Mouse (Mus musculus) right cerebral cortex, adult 18-20 months (tissue): ENCODE results near the gene Ankrd55.

Experiments used
- DNase-seq: peaks from one replicate; pipeline ENCODE4 v3.0.0; 2022; ENCODE audit warnings: mixed read lengths

The Ankrd55 gene

DNA sequence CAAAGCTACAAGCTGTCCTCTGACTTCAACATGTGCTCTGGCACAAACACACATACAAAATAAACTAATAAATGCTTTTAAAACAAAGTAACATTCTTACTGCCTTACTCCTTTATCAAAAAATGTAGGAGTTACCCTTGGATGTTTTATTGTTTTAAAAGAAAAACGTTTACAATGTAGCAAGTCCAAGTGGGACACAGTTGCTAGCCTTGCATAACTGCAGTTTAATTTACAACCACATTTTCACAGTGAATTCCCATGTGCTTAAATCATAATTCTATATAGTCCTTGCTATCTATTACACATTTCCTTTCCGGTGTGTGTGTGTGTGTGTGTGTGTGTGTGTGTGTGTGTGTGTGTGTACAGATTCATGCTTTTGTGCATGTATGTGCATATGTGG is 57.3 kb downstream of the Ankrd55 start:
- DNase-seq, result no peak

DNA sequence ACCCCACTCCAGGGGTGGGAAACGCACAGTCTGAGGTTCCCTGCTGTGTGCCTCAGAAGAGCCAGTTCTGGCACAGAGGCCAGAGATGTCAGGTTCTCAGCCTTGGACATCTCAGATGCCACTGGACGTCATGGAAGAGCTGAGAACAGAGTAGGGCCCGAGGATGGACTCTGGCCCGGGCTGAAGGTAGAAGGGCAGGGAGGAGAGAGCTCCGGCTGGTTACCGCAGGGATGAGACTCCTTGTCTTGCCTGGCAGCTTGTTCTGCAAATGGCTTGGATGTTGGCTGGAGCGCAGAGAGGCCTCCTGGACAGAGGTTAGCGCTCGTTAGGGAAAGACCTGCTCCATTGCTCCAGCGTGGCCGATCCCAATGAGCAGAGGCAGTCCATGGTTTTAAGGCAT is 57.8 kb downstream of the Ankrd55 start:
- no peak for DNase-seq

DNA sequence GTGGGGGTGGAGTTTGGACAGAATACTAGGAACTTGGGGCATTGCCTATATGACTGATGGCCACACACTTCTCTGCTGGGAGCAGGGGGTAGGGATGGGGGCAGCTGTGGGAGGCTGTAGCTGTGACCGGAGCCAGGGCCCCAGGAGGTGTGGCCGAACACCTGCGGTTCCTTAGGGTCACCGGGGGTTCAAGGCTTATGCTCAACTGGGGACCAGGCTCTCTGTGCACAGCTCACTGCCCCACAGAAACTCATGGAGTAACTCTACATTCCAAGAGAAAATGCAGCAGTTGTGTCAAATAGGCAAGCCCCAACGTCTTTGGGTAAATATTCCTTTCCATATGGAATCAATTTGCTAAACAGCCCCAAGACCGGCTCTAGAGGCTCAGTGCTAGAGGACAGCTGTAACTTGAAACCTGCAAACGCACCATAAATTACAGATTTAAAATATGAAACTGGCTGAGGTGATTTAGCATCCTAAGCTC is 58.5 kb downstream of the Ankrd55 start:
- DNase-seq, result no peak

DNA sequence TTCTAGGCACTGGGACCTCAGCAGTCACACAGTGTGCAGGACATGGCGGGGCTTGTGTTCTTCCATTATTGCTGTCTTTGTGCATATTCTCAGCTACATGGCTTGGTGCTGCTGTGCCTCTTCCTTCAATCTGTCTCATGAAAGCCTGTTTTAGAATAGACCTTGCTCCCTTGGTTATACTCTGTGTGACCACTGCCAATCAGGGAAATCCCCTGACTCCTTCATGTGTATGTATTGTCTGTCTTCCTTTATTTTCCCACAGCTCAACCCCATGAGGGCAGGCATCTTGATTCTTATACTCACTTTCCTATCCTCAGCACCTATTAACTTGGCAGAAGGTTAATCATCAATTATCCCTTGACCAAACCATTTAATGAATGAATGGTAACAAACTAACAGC is 60.0 kb downstream of the Ankrd55 start:
- no peak for DNase-seq

DNA sequence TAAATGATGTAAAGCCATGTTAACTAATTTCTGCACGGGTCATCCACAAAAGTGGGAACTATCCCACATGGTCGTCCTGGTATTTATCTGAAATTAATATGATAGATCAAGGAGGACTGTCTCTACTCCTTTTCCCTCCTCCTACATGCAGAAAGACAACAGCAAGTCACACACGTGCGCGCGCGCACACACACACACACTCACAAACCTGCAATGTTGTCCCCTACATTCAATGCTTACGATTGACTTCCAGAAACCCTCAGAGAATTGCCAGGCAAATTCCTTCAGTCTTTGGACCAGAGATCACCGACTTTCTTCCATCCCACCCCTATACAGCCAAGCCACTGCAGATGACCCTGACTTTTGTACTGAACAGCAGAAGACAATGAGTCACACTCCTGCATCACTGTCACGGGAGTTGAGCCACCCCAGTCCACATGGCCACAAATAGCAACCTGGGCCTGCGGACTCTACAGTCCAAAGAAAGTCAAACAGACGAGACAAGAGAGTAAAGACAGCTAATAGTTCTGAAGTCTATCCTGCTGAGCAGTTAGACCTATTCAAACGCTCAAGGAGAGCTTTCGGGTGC is 60.7 kb downstream of the Ankrd55 start:
- no peak for DNase-seq

DNA sequence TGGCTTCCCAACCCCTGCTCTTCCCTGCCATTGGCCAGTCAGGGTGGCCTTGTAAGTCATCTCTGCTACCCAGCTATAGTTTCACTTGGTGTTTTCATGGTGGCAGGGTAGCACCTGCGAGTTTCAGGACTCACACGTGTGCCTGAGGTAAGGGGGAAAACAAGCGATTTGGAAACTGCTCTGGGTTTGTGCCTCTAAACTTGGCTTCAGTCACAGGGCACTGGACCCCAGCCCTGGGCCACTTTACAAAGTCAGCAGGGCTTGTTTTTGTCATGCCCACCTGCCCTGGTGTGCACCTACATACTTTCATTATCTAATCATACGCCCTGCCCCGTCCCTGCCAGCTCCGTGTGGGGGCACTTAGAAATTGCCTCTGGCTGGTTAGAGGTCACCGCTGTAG is 61.2 kb downstream of the Ankrd55 start:
- no peak for DNase-seq

DNA sequence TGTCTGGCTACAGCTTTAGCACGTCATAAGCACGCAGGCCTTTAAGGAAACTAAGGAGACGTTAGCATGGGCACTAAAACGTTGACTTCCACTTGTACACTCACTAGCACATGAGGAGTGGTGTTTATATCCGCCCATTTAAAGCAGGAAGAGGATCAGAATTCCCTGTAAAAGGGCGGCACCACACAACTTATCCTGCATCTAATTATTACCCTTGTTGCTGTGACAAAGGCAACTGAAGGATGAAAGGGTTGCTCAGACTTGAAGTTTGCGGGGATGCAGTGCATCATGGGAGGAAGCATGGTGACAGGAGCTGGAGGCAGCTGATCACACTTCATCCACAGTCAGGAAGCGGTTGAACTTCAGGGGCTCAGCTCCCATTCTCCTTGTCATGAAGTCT is 63.7 kb downstream of the Ankrd55 start:
- DNase-seq, result no peak

DNA sequence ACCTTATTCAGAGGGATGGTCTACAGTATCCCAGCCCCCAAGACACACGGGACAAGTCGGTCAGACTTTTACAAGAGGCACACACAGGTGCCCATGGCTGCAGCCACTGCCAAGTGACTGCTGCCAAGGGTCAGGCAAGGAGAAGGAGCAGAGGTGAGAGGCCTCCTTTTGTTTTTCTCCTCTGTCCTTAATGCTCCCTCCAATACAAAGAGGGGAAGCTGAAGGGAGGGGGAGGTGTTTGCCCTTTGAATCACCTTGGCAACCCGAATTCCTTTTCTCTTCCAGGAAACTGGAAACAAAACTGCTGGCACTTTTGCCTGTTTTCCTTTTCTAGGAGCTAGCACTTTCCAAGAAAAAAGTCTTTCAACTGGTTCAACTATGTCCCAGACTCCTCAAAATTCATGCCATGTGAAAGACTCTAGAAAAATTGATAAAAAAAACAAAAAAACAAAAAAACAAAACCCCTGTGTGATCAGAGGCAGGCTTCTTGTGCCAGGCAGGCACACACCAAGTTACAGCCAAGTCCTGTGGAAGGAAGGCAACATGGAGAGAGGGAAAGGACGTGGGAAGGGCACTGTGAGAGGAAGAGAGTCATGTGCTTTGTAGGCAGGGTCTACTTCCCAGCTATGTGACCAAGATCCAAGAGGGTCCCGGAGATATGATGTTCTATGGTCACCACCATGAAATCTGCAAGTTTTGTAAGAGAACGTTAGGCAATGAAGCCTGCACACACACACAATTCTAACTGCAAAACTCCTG is 66.0 kb downstream of the Ankrd55 start:
- DNase-seq, result no peak

DNA sequence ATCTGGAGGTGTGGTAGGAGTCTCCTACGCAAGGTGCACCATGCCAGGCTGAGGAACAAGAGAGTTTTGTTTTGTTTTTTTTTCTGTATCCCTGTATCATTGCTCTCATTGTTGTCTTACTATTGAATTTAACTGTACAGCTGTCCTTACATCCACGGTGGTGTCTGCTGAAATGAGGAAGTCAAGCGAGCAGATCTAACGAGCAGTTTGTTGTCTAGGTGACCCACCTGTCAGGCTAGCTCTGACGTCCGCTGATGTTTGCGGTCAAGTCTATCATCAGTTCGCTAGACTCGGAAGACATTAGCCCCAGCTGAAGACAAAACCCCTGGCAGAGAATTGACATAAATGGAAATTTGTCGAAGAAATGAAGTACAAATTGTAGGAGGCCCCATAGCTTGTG is 66.7 kb downstream of the Ankrd55 start:
- no peak for DNase-seq

DNA sequence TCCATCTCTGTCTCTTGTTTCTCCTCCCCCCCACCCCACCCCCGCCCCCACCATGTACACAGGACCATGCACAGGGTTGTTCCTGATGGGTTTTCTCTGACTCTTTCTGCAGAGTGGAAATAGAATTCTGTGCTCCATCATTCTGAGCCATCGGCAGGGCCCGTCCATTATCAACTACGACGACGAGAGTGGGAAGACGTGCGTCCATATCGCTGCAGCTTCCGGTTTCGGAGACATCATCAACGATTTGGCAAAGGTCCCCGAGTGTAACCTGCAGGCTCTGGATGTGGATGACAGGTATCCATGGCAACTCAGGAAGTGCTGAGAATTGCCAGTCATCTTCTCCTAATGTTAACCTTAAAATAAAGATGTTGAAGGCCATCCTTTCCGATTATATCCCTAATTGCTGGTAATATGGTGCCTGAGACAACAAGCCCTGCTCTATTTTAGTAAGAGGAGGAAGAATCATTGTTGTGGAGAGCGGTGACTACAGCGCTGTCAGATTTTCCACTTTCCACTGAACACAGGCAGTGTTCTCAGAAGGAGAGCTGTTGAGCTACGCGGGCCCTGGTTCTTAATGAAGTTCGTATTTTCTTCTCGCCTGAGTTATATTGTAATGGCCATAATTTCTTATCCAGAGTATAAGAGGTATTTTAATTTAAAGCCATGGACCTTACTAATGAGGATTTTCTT is 67.7 kb downstream of the Ankrd55 start:
- no peak for DNase-seq

DNA sequence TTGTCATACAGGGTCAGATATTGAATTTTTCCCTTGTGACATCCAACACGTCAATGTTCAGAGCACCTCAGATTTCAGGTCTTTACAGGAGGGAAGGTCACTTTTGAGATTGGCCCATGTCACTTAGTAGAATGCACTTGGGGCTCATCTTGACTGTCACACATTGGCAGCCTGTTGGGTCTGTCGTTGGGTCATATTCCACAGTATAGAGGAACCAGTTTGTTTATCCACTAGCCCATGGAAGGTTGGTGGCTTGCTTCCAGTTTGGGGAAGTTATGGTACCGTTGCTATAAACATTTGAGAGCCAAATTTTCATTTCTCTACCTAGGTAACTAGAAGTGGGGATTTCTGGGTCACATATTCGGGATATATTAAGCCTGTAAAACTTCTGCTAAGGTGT is 73.3 kb downstream of the Ankrd55 start:
- no peak for DNase-seq

DNA sequence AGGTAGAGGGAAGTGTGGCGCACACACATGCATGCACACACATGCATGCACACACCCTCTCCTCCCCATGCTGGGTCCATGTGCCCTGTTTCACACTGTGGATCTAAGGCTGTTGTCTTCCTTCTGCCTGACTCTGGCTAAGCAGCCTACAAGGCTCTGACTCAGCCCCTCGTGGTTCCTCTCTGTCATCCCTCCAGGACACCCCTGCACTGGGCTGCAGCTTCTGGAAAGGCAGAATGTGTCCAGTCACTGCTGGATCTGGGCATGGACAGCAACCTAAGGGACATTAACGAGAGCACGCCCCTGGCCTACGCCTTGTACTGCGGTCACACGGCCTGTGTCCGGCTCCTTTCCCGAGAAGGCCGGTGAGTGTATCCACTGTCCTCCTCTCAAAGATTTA is 75.0 kb downstream of the Ankrd55 start:
- DNase-seq, result no peak

DNA sequence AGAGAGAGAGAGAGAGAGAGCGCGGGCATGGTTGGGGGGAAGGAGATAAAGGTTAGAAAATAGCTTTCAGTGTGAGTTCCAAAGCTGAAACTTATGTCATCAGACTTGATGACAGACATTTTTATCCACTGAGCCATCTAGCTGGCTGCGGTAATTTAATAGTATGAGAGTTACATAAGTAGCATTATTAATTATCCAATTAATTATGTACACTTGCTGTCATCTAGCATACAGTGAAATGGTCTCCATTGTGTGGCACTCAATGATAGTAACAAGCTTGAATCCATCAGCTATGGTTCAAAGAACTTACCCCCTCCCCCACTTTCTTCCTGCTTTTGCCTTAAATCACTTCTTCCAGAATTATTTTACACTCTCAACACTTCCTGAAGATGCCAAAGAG is 75.5 kb downstream of the Ankrd55 start:
- DNase-seq, result no peak

DNA sequence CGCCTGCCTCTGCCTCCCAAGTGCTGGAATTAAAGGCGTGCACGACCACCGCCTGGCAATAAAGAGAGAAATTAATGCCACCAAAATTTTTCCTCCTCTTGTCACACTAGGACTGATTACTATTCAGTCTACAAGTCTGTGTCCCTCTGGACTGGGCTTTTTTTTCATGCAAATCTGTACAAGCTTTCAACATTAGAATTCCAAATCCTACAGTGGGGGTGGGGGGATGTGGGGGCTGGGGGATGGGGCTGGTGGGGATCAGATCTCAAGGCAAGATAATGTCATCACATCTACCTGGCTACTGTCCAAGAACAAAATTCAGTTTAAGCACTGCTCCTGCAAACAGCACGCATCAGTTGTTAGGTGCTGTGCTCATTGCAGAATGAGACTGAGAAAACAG is 76.4 kb downstream of the Ankrd55 start:
- DNase-seq, result no peak

DNA sequence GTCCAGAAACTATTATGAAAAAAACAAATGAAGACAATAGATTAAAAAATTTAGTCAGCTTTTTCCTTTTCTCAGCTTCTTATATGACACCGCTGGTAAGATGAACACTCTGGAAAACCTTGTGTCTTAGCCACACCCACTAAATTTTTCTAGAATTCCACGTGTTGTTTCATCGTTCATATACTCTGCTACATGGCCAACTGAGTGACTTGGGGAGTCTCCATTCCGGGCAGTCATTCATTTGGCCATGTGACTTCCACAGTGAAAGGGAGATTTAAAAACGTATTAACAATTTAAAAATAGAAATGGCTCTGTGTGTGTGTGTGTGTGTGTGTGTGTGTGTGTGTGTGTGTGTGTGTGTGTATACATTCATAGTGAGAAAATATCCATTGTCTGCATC is 77.1 kb downstream of the Ankrd55 start:
- DNase-seq, result no peak

DNA sequence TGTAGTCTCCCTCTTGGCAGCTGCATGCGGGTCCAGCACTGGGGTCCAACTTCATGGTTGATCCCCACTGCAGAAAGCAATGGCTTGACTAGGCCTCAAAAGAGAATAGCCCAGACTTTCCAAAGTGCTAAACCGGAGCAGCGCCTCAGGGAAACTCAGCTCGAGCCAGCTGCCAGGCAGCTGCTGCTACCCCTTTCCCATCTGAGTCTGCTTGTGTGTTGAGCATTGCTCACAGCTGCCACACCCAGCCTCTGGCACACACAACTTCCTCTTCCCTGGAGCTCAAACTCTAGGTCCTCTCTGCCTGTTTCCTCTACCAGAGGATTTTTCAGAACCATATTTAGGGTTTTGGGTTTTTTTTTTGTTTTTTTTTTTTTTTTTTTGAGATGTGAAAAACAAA is 77.5 kb downstream of the Ankrd55 start:
- DNase-seq, result no peak

DNA sequence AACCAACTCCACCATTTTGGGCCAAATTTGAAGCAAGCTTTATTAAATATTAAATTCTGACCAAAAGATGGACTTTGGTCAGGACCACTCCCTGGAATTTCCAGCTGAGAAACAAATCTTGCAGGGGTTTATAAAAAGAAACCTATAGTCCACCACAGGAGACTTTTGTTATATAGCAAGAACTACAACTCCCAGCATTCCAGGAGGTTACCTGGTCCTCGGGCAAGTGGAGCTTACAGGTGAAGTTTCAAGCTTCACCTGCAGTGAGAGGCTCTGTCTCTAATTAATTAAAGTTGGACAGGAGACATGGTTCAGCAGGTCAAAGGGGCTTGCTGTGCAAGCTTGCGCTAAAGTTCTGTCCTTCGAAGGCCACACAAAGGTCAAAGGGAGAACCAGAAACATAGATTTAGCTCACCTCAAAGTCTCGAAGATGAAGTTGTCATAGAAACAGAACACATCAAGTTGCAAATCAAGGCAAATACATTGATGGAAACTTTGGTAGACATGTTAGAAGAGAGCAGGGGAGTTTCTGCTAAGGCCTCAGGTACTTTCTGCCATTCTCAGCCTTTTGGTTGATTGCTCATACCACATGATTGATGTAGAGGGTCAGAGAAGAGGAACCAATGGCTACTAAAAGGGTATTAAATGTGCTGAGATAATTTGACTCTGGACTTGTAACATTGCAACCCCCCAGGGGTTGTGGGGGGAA is 78.2 kb downstream of the Ankrd55 start:
- no peak for DNase-seq

DNA sequence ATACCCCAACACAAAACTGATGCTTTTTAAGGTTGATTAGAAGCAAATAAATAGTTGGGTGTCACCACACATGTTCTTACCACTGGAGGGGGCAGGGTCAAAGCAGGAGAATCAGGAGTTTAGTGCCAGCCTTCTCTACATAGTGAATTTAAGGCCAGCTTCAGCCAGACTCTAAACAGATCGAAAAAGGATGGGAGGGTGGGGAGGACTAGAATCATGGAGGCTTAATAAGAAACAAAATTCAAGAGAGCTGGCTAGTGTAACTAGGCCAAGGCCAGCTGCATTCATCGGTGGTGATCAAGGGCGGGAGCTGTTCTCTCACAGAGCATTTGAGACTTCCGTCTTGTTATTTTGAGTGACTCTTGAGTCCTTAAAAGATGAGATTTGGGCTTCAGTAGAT is 83.5 kb downstream of the Ankrd55 start:
- DNase-seq, result no peak

DNA sequence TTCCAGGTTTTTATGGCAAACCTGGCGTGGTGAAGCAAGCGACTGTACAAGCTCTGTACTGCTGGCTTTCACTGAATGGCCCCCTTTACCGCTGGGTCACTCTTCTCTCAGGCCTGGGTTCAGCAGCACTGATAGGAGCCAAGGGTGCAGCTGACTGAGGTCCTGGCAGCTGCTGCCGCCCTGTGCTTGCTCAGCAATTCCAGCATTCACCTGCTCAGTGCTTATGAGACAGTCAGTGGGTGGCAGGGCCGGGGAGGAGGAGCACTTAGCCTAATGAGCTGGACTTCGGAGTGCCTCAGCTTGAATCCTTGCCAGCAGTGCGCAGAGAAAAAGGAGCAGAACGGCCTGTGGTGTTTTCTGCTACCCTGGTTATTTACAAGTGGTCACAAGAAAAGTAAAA is 87.5 kb downstream of the Ankrd55 start:
- no peak for DNase-seq

DNA sequence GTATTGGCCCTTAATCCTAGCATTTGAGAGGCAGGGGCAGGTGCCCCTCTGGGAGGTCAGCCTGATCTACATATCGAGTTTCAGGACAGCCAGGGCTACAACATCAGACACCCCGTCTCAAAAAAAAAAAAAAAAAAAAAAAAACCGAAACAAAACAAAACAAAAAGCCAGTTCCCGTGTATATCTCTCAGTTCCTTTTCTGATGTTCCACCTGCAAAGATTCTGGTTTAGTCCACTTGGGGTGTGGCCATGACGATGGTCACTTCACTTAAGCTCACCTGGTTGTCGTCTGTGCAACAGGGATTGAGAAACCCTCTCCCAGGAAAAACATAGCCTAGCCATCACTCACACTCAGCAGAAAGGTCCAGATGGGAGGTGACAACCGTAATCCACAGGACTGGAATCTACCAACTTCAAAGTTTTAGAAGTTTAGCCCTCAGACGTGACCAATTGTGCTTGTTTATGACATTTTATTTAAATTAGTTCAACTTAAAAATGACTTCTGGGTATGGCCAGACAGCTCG is 90.6 kb downstream of the Ankrd55 start:
- DNase-seq, result no peak

DNA sequence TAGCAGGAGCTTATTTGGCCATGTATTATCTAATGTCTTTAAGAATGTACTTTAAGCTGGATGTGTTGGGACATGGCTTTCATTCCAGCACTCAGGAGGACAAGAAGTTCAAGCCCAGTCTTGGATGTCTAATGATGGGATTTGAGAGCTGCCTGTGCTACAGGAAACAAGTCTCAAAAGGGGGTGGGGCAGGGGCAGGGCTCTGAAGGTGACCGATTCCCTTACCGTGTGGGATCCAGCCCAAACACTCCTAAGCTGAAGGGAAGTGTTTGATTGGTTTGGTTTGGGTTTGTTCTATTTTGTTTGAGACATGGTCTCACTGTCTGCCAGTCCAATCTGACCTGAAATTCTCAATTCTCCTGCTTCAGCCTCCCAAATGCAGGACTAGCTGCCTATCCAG is 93.2 kb downstream of the Ankrd55 start:
- DNase-seq, result no peak

DNA sequence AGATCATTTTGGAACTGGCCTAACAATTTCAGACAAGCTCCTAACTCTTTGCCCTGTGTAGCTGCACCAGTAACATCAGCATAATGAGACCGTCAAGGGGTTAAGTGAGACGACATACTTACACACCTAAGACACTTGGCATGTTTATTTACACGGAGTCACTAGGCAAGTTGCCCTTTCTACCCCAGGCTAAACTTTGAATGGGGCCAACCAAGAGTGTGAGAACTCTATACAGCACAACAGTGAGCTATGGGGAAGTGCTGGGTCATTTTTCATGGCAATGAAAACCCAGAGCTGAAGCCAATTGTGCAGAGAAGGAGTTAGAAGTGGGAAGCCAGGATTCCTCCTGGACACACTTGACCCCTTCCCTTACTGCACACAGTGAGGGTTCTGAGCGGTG is 94.2 kb downstream of the Ankrd55 start:
- DNase-seq, result no peak

DNA sequence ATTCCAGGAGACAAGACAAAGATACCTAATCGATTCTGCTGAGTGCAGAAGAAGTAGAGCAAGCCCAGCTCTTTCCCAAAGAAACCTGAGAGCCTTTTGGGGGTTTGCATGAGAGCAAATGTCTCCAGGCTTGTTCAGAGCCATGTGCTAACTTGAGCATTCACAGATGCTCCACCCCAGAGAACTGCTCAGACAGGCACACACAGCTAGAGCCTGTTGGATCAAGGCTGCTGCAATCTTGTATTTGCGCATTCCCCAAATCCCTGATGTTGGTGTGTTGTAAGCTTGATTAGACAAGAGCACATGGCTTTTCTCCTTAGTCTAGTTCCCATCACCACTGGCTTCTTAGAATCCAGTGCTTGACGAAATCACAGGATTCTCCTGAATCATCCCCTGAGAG is 94.7 kb downstream of the Ankrd55 start:
- no peak for DNase-seq
